Mouse (Mus musculus): ENCODE data around the gene Rapgef1. TPM values are rescaled to one million over a fixed set of nuclear protein-coding genes. Genes with fewer than 3 reads are reported as not detected.

Rapgef1 gene
- polyA plus RNA-seq (2015; fragmentation: Nextera tagmentation; extraction: Ambion mirVana): 24.2 and 25.6 TPM in 2 replicates

DNA sequence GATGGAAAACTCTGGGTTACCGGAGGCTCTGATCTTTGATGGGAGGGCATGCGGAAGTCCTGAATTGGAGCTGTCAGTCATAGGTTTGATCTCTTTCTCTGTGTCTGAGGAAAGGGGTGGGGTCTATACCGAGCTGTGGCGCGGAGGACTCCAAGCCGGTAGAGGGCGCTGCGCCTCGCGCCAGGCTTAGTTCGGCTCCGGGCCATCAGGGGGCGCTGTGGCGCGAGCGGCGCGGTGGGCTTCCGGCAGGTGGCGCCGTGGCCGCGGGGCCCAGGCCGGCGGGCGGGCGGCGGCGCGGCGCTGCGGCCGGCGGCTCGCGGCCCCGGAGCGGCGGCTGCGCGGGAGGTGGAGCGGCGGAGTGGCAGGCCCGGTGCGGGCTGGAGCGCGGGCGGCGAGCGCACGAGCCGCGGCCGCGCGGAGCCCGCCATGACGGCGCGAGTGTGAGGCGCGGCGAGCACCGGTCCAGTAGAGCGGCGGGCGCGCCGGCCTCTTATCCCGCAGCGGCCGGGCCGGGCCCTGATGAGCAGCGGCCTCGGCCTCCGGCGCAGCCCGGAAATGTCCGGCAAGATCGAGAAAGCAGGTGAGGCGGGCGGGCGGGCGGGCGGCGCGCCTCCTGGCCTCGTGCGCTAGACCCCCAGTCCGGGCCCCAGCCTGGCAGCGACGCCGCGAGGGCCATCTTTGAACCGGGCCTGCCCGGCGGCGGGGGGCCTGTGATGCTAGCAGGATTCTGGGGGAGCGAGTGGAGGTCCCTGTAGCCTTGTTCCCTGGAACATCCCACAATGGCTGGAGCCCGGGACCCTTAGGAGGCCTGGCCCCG is at the start of gene Rapgef1:
Gene Rapgef1 (plus strand): TSS at position 237 of the 817 bp plus-strand sequence.
- Histone ChIP-seq H3K4me2 (peak within 1 kb of the TSS; percentile 72), H3K27ac (peak within 1 kb of the TSS; percentile 92), H3K27me3 (replicated peaks) (no peaks in the 10 kb centered on the region), H3K9ac (peak within 1 kb of the TSS; percentile 69), H3K9me3 (no peaks in the 10 kb centered on the region), H3K4me3 (peak within 1 kb of the TSS; percentile 77), H3K4me1 (peaks cover 29% of the 10 kb centered on the region), H3K36me3 (replicated peaks) (no peaks in the 10 kb centered on the region)
- ATAC-seq (replicated peaks): peak; percentile 91
- WGBS: under 1% methylated on average over 70 of the region's 101 CpGs

DNA sequence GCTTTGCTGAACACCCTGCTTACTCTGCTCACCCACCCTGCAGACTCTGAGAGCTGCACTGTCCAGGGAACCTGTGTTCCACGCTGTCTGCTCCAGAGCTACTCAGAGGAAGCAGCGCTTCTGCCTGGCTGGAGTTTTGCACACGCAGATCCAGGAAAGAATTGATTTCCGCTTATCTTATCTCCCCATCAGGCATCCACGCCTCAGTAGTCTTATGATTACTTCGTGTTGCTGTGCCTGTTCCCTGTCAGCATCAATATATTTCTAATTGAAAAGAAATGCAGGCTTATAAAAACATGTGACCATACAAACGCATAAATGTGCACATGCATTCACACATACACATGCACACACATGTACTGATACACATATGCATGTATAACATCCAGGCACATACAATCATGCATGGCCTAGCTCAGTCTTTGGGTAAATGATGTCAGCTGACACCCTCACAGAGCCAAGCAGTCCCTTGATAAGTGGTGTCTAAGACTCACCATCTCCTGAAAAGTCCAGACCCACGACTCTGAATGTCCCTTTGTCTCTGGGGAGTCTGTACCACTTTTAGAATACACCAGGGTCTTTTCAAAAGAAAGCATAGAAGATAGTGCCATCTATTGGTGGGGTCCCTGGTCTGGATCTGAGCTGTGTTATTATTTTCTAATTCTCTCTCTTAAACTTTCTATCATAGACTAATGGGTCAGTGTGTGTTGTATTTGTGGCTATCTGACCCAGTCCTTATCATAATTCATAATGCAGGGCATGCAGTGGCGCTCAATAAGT is 47.4 kb upstream of the Rapgef1 start:
- H3K9me3 ChIP-seq: no peaks in the 10 kb centered on the region
- H3K4me2 ChIP-seq: no peak overlapping the region
- no peak for ATAC-seq (replicated peaks)
- H3K27ac ChIP-seq: 0 out of 2 replicates have a peak overlapping the region, but pooled peaks have one; percentile 23
- H3K36me3 ChIP-seq (replicated peaks): no peaks in the 10 kb centered on the region
- H3K4me3 ChIP-seq: no peak overlapping the region
- 53% methylated on average over 9 of the region's 9 CpGs for WGBS
- no peaks in the 10 kb centered on the region for H3K27me3 ChIP-seq (replicated peaks)
- peaks cover 41% of the 10 kb centered on the region for H3K4me1 ChIP-seq
- H3K9ac ChIP-seq: no peak overlapping the region

DNA sequence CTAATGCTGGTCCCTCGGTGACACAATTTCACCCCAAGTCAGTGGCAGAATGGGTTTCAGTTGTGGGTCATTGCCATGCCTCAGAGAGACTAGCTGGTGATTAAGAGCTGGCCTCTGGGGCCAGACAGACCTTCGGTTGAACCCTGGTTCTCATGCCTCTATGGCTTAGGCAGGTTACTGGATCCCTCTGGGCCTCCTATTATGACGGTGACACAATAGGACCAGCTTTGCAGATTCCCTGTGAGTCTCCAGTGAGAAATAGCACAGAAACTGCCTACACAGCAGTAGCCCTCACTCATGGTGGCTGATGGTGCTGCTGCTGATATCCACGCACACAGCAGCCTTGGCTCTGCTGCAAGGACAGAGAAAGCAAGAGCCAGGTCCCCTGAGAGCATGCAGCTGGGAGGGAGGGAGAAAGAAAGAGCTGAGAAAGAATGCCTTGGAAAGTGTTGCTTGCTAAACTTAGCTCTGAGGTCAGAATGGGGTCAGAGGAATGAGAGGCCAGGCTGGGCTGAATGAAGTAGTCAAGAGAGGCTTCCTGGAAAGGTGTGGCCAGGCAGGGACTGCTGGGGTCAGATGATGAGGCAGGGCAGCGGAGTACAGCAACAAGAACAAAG is 46.6 kb upstream of the Rapgef1 start:
- H3K4me3 ChIP-seq: no peak overlapping the region
- H3K4me2 ChIP-seq: no peak overlapping the region
- no peak for ATAC-seq (replicated peaks)
- WGBS: 29% methylated on average over 5 of the region's 5 CpGs
- no peak overlapping the region for H3K9ac ChIP-seq
- no peaks in the 10 kb centered on the region for H3K27me3 ChIP-seq (replicated peaks)
- H3K9me3 ChIP-seq: no peaks in the 10 kb centered on the region
- no peak overlapping the region for H3K27ac ChIP-seq
- no peaks in the 10 kb centered on the region for H3K36me3 ChIP-seq (replicated peaks)
- H3K4me1 ChIP-seq: peaks cover 41% of the 10 kb centered on the region

DNA sequence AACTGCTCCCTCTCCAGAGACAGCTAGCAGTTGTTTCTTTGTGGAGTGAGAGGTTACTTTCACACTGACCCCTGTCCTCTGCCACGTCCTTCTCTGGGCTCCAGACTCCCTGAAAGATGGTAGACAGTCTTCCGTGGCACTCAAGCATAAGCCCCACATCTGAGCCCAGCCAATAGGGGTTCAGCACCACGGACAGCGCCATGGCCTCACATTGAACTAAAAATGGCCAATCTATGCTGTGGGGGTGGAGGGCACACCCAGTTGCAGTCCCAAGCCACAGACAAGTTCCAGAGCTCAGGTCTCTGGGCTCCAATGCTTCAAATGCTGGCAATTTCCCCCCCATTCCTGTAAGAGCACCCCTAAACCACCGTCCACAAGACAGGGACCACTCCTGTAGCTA is 45.9 kb upstream of the Rapgef1 start:
- no peak for ATAC-seq (replicated peaks)
- Histone ChIP-seq H3K27ac (peak overlapping the region; percentile 43; the same call in 1 of the 2 replicates), H3K36me3 (replicated peaks) (no peaks in the 10 kb centered on the region), H3K4me1 (peaks cover 41% of the 10 kb centered on the region), H3K4me2 (no peak overlapping the region), H3K4me3 (no peak overlapping the region), H3K9ac (no peak overlapping the region), H3K9me3 (no peaks in the 10 kb centered on the region), H3K27me3 (replicated peaks) (no peaks in the 10 kb centered on the region)
- 15% methylated on average over 5 of the region's 5 CpGs for WGBS

DNA sequence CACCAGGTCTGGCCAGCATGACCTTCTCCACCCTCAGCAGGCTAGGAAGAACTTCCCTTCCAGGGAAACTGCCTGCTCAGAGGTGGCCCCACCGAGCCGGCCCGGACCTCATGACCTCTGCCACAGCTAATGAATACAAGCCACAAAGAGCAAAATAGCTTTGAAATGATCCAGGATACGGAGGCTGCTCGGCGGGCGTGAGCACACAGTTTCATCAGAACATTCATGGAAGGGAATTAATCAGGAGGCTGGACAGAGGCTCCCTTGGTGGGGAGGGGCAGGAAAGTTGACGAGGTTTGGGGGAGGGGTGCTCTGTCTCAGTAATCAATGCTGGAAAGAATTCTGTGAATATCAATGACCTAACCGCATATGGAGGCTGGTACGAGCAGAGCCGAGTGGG is 45.3 kb upstream of the Rapgef1 start:
- ATAC-seq (replicated peaks): no peak
- Histone ChIP-seq H3K9ac (no peak overlapping the region), H3K4me2 (no peak overlapping the region), H3K4me1 (peaks cover 41% of the 10 kb centered on the region), H3K9me3 (no peaks in the 10 kb centered on the region), H3K27ac (0 out of 2 replicates have a peak overlapping the region, but pooled peaks have one; percentile 43), H3K36me3 (replicated peaks) (no peaks in the 10 kb centered on the region), H3K27me3 (replicated peaks) (no peaks in the 10 kb centered on the region), H3K4me3 (no peak overlapping the region)
- WGBS: 3% methylated on average over 11 of the region's 11 CpGs

DNA sequence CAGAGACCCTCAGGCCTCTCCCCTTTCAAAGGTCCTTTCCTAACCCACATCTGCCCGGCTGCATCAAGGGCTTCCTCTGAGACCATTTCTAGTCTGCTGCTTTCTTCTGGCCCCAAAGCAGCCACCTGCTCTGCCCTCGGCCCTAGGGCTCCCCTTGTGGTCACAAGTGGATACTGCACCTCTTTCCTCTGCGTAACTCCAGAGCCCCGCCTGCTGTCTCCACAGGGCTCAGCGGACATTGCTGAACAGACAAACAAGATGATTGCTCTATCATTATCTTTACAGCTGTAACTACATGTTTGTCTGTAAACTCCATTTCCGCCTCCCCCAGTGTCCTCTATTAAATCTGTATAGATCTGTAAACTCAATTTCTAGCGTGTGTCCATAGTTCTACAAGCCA is 37.1 kb upstream of the Rapgef1 start:
- Histone ChIP-seq H3K4me3 (no peak overlapping the region), H3K27me3 (replicated peaks) (no peaks in the 10 kb centered on the region), H3K36me3 (replicated peaks) (no peaks in the 10 kb centered on the region), H3K27ac (no peak overlapping the region), H3K4me2 (no peak overlapping the region), H3K9me3 (no peaks in the 10 kb centered on the region), H3K9ac (no peak overlapping the region), H3K4me1 (peaks cover 17% of the 10 kb centered on the region)
- 3% methylated on average over 7 of the region's 7 CpGs for WGBS
- no peak for ATAC-seq (replicated peaks)

DNA sequence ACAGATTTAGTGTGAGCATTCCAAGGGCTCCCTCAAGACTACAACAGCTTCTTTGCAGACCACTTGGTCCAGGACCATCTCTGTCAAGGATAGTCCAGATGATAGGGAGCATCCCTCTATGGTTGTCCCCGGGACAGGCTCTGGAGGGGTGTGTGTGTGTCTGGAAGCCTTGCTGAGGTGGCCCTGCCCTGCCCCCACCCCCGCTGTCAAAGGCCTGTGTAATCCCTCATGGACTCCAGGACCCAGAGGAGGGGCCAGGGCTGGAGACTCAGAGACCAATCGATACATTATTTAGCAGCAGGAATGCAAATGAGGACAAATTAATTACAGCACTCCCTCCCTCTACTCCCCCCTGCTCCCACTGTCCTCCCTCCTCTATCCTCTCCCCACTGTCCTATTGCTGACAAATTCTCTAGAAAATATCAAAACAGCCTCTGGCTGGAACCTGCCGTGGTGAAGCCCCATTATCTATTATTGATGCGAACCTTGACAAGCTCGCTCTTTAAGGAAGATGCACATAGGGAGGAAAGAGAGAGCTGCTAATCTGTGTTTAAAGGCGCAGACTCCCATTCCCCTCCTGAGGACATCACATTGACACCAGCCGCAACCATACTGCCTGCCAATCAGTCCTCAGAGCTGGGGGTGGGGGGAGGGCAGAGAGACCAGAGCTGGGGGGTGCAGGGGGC is 33.4 kb upstream of the Rapgef1 start:
- 12% methylated on average over 8 of the region's 8 CpGs for WGBS
- ATAC-seq (replicated peaks): peak; percentile 60; the same call in 1 of the 2 replicates
- Histone ChIP-seq H3K27ac (peak overlapping the region; percentile 59), H3K9ac (no peak overlapping the region), H3K4me1 (peaks cover 17% of the 10 kb centered on the region), H3K4me3 (no peak overlapping the region), H3K27me3 (replicated peaks) (no peaks in the 10 kb centered on the region), H3K36me3 (replicated peaks) (no peaks in the 10 kb centered on the region), H3K9me3 (no peaks in the 10 kb centered on the region), H3K4me2 (peak overlapping the region; percentile 1; the same call in 1 of the 2 replicates)

DNA sequence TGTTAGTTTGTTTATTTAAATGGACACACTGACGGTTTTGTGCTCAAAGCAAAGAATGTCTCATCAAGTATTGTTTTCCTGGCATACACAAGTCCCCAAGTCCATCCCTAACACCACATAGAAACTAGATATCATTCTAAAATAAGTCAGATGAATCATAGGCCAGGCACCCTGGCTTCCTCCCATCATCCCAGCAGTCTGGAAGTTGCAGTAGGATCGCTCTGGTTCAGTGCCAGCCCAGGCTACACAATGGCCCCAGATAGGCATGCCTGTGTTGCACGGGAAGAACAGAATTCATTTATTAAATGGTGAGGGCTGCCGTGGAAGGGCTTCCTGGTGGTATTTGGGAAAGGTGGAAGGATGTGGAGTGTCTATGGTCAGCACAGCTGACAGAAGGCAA is 31.5 kb upstream of the Rapgef1 start:
- ATAC-seq (replicated peaks): no peak
- H3K9ac ChIP-seq: no peak overlapping the region
- no peaks in the 10 kb centered on the region for H3K27me3 ChIP-seq (replicated peaks)
- H3K27ac ChIP-seq: no peak overlapping the region
- H3K9me3 ChIP-seq: no peaks in the 10 kb centered on the region
- H3K4me1 ChIP-seq: peaks cover 17% of the 10 kb centered on the region
- H3K36me3 ChIP-seq (replicated peaks): no peaks in the 10 kb centered on the region
- 67% methylated on average over 4 of the region's 4 CpGs for WGBS
- no peak overlapping the region for H3K4me2 ChIP-seq
- H3K4me3 ChIP-seq: no peak overlapping the region

DNA sequence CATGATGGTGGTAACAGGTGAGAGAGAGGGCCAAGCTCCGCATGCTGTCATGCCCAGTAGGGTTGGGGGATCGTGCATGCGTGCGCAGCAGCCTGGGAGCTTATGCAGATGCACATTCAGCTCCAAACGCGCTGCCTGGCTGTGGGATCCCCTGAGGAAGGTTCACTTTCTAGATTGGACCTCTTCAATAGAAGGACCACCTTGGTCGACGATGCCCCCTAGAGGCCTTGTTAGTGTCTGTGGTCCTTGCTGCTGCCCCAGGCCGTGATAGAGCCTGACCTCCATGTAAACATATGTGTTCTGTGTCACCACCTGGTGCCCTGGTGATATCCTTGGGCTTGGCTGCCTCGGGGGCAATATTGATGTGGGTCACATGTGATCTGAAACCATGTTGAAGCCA is 30.3 kb upstream of the Rapgef1 start:
- Histone ChIP-seq H3K27me3 (replicated peaks) (no peaks in the 10 kb centered on the region), H3K36me3 (replicated peaks) (no peaks in the 10 kb centered on the region), H3K9ac (no peak overlapping the region), H3K4me3 (no peak overlapping the region), H3K4me1 (peaks cover 17% of the 10 kb centered on the region), H3K27ac (no peak overlapping the region), H3K4me2 (no peak overlapping the region), H3K9me3 (no peaks in the 10 kb centered on the region)
- WGBS: 19% methylated on average over 10 of the region's 10 CpGs
- no peak for ATAC-seq (replicated peaks)

DNA sequence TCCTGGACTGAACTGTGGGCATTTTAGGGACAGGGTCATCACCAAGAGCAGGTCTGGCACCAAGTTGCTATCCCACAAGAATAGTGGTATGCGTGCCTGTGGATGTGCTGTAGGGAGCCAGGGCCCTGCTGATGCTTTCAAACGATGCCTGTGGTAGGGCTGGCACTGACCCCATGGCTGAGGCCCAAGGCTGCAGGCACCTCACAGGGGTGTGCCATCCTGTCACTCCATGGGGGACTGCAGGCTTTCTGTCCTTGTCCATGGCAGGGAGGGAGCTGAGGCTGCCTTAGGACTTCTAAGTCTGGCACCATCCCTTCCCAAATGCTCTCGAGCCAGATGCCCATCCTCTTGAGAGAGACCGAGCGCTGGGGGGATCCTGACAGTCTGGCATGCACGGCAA is 27.9 kb upstream of the Rapgef1 start:
- no peaks in the 10 kb centered on the region for H3K36me3 ChIP-seq (replicated peaks)
- no peaks in the 10 kb centered on the region for H3K27me3 ChIP-seq (replicated peaks)
- 87% methylated on average over 6 of the region's 6 CpGs for WGBS
- H3K27ac ChIP-seq: no peak overlapping the region
- ATAC-seq (replicated peaks): no peak
- H3K4me2 ChIP-seq: no peak overlapping the region
- H3K9me3 ChIP-seq: no peaks in the 10 kb centered on the region
- peaks cover 6% of the 10 kb centered on the region for H3K4me1 ChIP-seq
- H3K4me3 ChIP-seq: no peak overlapping the region
- H3K9ac ChIP-seq: no peak overlapping the region

DNA sequence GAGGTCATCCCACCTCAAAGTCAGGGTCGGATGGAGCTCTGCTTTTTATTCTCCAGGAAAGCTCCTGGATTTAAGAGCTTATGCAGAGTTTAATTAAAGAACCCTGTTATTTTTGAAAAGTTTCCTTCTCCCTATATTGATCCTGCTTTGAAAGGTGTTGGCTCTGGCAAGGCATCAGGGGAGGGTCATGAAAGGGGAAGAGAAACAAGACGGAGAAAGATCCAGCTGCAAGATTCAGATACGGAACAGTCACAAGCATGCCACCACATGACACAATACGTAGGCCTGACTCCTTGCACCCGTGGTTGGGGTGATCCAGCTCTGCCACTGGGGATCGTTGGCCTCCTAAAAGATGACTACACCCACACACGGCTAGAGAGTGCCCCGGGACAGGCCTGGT is 27.0 kb upstream of the Rapgef1 start:
- Histone ChIP-seq H3K9ac (no peak overlapping the region), H3K4me3 (no peak overlapping the region), H3K27ac (no peak overlapping the region), H3K4me1 (no peaks in the 10 kb centered on the region), H3K4me2 (no peak overlapping the region), H3K27me3 (replicated peaks) (no peaks in the 10 kb centered on the region), H3K36me3 (replicated peaks) (no peaks in the 10 kb centered on the region), H3K9me3 (no peaks in the 10 kb centered on the region)
- no peak for ATAC-seq (replicated peaks)
- 41% methylated on average over 8 of the region's 8 CpGs for WGBS

DNA sequence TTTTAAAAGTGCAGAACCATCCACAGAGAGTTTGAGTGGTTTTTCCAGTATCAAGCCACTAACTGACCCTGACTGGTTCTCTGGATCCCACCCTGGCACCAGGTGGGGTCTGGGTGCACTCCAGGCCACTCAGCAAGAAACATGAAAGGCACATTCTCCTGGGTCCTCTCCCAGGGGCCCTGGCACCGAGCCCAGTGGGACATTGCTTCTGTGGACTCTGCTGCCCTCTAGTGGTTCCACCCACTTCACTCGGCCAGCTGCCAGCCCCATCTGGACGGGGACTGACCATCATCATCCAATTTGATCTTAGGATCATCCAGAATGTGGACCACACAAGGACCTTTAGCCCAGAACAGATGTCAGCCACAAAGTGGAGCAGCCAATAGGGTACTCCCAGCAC is 15.6 kb upstream of the Rapgef1 start:
- no peak overlapping the region for H3K4me3 ChIP-seq
- ATAC-seq (replicated peaks): no peak
- H3K4me2 ChIP-seq: no peak overlapping the region
- no peak overlapping the region for H3K27ac ChIP-seq
- 1% methylated on average over 3 of the region's 3 CpGs for WGBS
- no peaks in the 10 kb centered on the region for H3K27me3 ChIP-seq (replicated peaks)
- H3K9me3 ChIP-seq: no peaks in the 10 kb centered on the region
- H3K9ac ChIP-seq: no peak overlapping the region
- no peaks in the 10 kb centered on the region for H3K36me3 ChIP-seq (replicated peaks)
- peaks cover 5% of the 10 kb centered on the region; the same call in 1 of the 2 replicates for H3K4me1 ChIP-seq
